Mouse (Mus musculus) left cerebral cortex, postnatal 14 days (tissue): ENCODE data around the gene Phpt1. TPM values are rescaled to one million over a fixed set of nuclear protein-coding genes. Genes with fewer than 3 reads are reported as not detected.
A peak's percentile ranks its signal among the peaks of the same experiment; 100 is the strongest.
"Not testable (repeated sequence)": the region's sequence is repeated elsewhere in the genome, so short reads cannot be mapped to it uniquely, and the experiment has no call there.

Experiments
- DNase-seq, 2 experiments: peaks; one replicate each; pipeline ENCODE4 v3.0.0; 2021 to 2022; ENCODE audit warnings: low spot score in 2 of 2, mixed read lengths in 1 of 2
- intact Hi-C: fragments of 180-260 bp; cut with DNase I; formaldehyde crosslinking; loops from one replicate; pipeline ENCODE4 v1.15.1; 2025
- total RNA-seq, 2 experiments: library from RNA; stranded (reverse); gene quantifications; 2 replicates each; pipeline ENCODE4 v1.2.3; 2021

Gene Phpt1
- total RNA-seq, 2 experiments from 2014 or later = 93.5 to 105 TPM

GRCm38 (mm10) chr2:25568473-25569019, 6.5 kb downstream of the Phpt1 start:
- no peak for DNase-seq
- intact Hi-C loops = no loop called here

GRCm38 (mm10) chr2:25566558-25566957, 8.5 kb downstream of the Phpt1 start:
- intact Hi-C loops = no loop called here
- no peak for DNase-seq

GRCm38 (mm10) chr2:25565741-25566140, 9.3 kb downstream of the Phpt1 start:
- intact Hi-C loops = no loop called here
- no peak for DNase-seq

- intact Hi-C loops = no loop called here
Observed at GRCm38 (mm10) chr2:25561946-25562345, 13.1 kb downstream of the Phpt1 start.

GRCm38 (mm10) chr2:25560551-25560950, 14.5 kb downstream of the Phpt1 start:
- DNase-seq = no peak
- intact Hi-C loops = no loop called here

More at GRCm38 (mm10) chr2:25561946-25562345, 13.1 kb downstream of the Phpt1 start:
- DNase-seq = no peak

GRCm38 (mm10) chr2:25558774-25559173, 16.2 kb downstream of the Phpt1 start:
- intact Hi-C loops = no loop called here
- no peak for DNase-seq

- intact Hi-C loops = no loop called here
Observed at GRCm38 (mm10) chr2:25557964-25558360, 17.1 kb downstream of the Phpt1 start.

GRCm38 (mm10) chr2:25557221-25557963, 17.6 kb downstream of the Phpt1 start, which contains the start of gene Edf1:
Gene Edf1, plus strand, starts transcription at chr2:25557847.
- DNase-seq = peak; percentile 94 to 97
- intact Hi-C loops = no loop called here

More at GRCm38 (mm10) chr2:25557964-25558360, 17.1 kb downstream of the Phpt1 start:
- DNase-seq = no peak

GRCm38 (mm10) chr2:25556296-25556695, 18.7 kb downstream of the Phpt1 start:
- no peak for DNase-seq
- intact Hi-C loops = no loop called here

GRCm38 (mm10) chr2:25555479-25555878, 19.5 kb downstream of the Phpt1 start:
- intact Hi-C loops, DNase-seq: not testable (repeated sequence)

GRCm38 (mm10) chr2:25553171-25553786, 21.7 kb downstream of the Phpt1 start:
- intact Hi-C loops, DNase-seq: not testable (repeated sequence)

GRCm38 (mm10) chr2:25551186-25551585, 23.8 kb downstream of the Phpt1 start:
- DNase-seq = peak in 1 of 2 experiments; percentile 39
- intact Hi-C loops = no loop called here

GRCm38 (mm10) chr2:25549021-25549991, 25.7 kb downstream of the Phpt1 start:
- intact Hi-C loops = no loop called here
- DNase-seq = no peak

- peak; percentile 99 for DNase-seq
- intact Hi-C loops = no loop called here
Observed at GRCm38 (mm10) chr2:25546811-25547491, 28.1 kb downstream of the Phpt1 start, which contains the start of gene Traf2. Gene Traf2, minus strand, starts transcription at chr2:25546940.

- DNase-seq = no peak
- intact Hi-C loops = no loop called here
Observed at GRCm38 (mm10) chr2:25545996-25546810, 28.8 kb downstream of the Phpt1 start.

- no peak for DNase-seq
- intact Hi-C loops = no loop called here
Observed at GRCm38 (mm10) chr2:25541644-25542367, 33.2 kb downstream of the Phpt1 start.

GRCm38 (mm10) chr2:25540541-25540948, 34.5 kb downstream of the Phpt1 start:
- DNase-seq = no peak
- intact Hi-C loops = no loop called here
